Mouse (Mus musculus): ENCODE data around the gene Tnpo1. TPM values are rescaled to one million over a fixed set of nuclear protein-coding genes. Genes with fewer than 3 reads are reported as not detected.
A peak's percentile ranks its signal among the peaks of the same experiment; 100 is the strongest.

Gene Tnpo1
- polyA plus RNA-seq, 1 experiment from 2014 or later: 55.1 TPM

GRCm38 (mm10) chr13:98924897-98925485 is 1.2 kb downstream of the Tnpo1 start:
- 11% methylated on average over 11 of the region's 11 CpGs for WGBS
- H3K9me3 ChIP-seq: no peaks in the 10 kb centered on the region; the same call in 1 of the 2 replicates
- peak overlapping the region; percentile 98 for H3K4me3 ChIP-seq (replicated peaks)
- H3K27me3 ChIP-seq (replicated peaks): no peaks in the 10 kb centered on the region
- H3K27ac ChIP-seq: peak overlapping the region; percentile 97; the same call in 1 of the 2 replicates
- H3K36me3 ChIP-seq: peaks cover 9% of the 10 kb centered on the region; the same call in 1 of the 2 replicates
- peak overlapping the region; percentile 65 for H3K4me2 ChIP-seq
- H3K4me1 ChIP-seq: no peaks in the 10 kb centered on the region
- no peak for ATAC-seq (ENCODE audit: insufficient read depth, low FRiP score, low read depth)
- H3K9ac ChIP-seq: peak overlapping the region; percentile 100; the same call in 1 of the 2 replicates

DNA sequence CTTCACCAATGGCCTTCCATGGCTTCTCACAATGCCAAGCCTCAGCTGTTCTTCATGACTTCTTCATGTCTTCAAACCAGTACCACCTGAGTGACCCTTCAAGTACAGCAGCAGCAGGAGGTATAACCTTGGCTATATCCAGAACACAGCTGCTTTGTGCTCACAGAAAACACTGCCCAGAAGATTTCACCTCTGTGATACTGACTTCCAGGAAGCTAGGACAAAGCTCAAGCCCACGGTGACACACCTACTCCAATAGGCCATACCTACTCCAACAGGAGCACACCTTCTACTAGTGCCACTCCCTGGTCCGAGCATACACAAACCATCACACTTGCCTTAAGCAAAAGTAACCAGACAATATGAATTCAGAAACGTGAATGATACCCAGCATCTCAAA is 3.4 kb downstream of the Tnpo1 start:
- no peak overlapping the region for H3K27ac ChIP-seq
- H3K9me3 ChIP-seq: no peaks in the 10 kb centered on the region; the same call in 1 of the 2 replicates
- no peaks in the 10 kb centered on the region for H3K27me3 ChIP-seq (replicated peaks)
- no peaks in the 10 kb centered on the region for H3K4me1 ChIP-seq
- H3K4me2 ChIP-seq: no peak overlapping the region
- H3K9ac ChIP-seq: no peak overlapping the region
- ATAC-seq (ENCODE audit: insufficient read depth, low FRiP score, low read depth): no peak
- H3K36me3 ChIP-seq: peaks cover 12% of the 10 kb centered on the region; the same call in 1 of the 2 replicates
- WGBS: 85% methylated on average over 3 of the region's 3 CpGs
- H3K4me3 ChIP-seq (replicated peaks): no peak overlapping the region

DNA sequence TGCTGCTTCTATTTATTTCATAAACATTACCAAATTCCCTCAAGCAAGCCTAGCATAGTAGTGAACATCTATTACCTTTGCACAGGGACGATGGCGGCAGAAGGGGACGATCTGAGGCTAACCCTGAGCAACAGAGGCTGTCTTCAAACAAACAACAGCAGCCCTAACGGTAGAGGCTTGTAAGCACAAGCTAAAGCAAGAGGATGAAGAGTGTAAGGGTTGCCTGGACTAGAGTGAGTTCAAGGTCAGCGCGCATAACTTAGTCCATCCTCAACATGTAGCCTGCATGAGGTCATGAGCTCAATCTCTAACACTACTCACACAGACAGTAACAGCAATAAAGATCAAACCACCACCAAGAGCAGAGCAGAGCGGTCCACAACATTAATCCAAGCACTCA is 4.9 kb downstream of the Tnpo1 start:
- 92% methylated on average over 7 of the region's 7 CpGs for WGBS
- no peak for ATAC-seq (ENCODE audit: insufficient read depth, low FRiP score, low read depth)
- Histone ChIP-seq H3K27ac (no peak overlapping the region), H3K9me3 (no peaks in the 10 kb centered on the region; the same call in 1 of the 2 replicates), H3K4me1 (no peaks in the 10 kb centered on the region), H3K4me2 (no peak overlapping the region), H3K9ac (no peak overlapping the region), H3K4me3 (replicated peaks) (no peak overlapping the region), H3K36me3 (peaks cover 12% of the 10 kb centered on the region; the same call in 1 of the 2 replicates), H3K27me3 (replicated peaks) (no peaks in the 10 kb centered on the region)

DNA sequence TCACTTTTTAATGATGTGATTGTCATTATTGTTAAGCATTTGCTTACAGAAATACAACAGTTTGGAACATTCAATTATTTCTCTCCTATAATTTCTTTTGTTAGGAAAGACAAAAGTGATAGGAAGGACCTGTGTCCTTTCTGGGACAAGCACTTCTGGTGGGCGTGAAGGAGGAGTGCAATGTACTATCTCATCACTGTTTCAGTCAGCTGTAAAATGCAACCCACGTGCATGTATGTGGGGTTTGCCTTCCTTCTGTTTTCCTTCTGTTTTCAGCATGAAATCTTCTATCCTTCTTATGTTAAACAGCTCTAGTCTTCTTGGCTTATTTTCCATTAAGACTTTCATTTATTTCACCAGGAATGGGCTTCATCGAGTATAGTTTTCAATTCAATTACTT is 5.9 kb downstream of the Tnpo1 start:
- WGBS: 59% methylated on average over 3 of the region's 3 CpGs
- Histone ChIP-seq H3K4me1 (peaks cover 3% of the 10 kb centered on the region; the same call in 1 of the 2 replicates), H3K4me2 (no peak overlapping the region), H3K4me3 (replicated peaks) (no peak overlapping the region), H3K36me3 (peaks cover 12% of the 10 kb centered on the region; the same call in 1 of the 2 replicates), H3K27me3 (replicated peaks) (no peaks in the 10 kb centered on the region), H3K9ac (no peak overlapping the region), H3K27ac (no peak overlapping the region), H3K9me3 (no peaks in the 10 kb centered on the region; the same call in 1 of the 2 replicates)
- ATAC-seq (ENCODE audit: insufficient read depth, low FRiP score, low read depth): no peak

DNA sequence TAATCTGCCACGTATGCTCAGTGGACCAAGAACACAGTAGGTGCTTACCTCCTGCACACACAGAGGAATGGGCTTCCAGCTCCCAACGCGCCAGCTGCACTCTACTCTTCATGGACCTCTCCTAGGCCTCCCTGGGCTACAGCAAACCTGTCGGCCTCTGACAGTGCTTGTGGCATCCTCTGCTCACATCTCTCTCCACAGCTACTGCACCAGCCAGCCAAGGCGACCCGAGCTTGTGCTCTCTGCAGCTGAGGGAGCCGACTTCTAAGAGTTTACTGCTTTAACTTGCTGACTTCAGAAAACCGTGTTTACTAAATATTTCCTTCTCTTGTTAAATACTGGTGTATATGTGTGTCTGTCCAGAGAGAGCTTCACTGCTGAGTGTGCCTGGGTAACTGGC is 6.5 kb downstream of the Tnpo1 start:
- Histone ChIP-seq H3K4me3 (replicated peaks) (no peak overlapping the region), H3K27me3 (replicated peaks) (no peaks in the 10 kb centered on the region), H3K27ac (no peak overlapping the region), H3K9ac (no peak overlapping the region), H3K36me3 (peaks cover 12% of the 10 kb centered on the region; the same call in 1 of the 2 replicates), H3K9me3 (no peaks in the 10 kb centered on the region; the same call in 1 of the 2 replicates), H3K4me1 (peaks cover 9% of the 10 kb centered on the region; the same call in 1 of the 2 replicates), H3K4me2 (no peak overlapping the region)
- ATAC-seq (ENCODE audit: insufficient read depth, low FRiP score, low read depth): no peak
- WGBS: 84% methylated on average over 8 of the region's 8 CpGs

DNA sequence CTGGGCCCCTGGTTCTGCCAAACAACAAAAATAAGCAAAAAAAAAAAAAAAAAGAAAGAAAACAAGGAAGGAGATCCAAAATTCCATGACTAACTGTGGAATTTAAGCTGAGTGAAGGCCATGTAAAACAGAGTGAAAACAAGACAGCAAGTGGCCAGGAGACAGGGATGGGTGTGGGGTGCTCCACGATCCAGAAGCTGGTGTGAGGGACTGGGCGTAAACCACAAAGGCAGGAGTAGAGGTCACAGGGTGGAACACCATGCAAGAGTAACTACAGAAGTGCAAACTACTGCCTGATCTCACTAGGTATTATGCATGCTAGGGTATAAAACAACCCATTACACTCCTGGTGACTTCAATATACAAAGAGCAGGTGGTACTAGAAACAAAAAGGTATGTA is 8.3 kb downstream of the Tnpo1 start:
- Histone ChIP-seq H3K4me1 (peaks cover 18% of the 10 kb centered on the region; the same call in 1 of the 2 replicates), H3K9ac (no peak overlapping the region), H3K4me3 (replicated peaks) (no peak overlapping the region), H3K27me3 (replicated peaks) (no peaks in the 10 kb centered on the region), H3K27ac (no peak overlapping the region), H3K4me2 (no peak overlapping the region), H3K36me3 (peaks cover 12% of the 10 kb centered on the region; the same call in 1 of the 2 replicates), H3K9me3 (no peaks in the 10 kb centered on the region; the same call in 1 of the 2 replicates)
- ATAC-seq (ENCODE audit: insufficient read depth, low FRiP score, low read depth): no peak
- 83% methylated on average over 2 of the region's 2 CpGs for WGBS

- H3K4me3 ChIP-seq (replicated peaks): no peak overlapping the region
- H3K27me3 ChIP-seq (replicated peaks): no peaks in the 10 kb centered on the region
- no peak for ATAC-seq (ENCODE audit: insufficient read depth, low FRiP score, low read depth)
- no peak overlapping the region for H3K4me2 ChIP-seq
- WGBS: 52% methylated on average over 4 of the region's 4 CpGs
- peaks cover 4% of the 10 kb centered on the region; the same call in 1 of the 2 replicates for H3K36me3 ChIP-seq
- H3K4me1 ChIP-seq: peaks cover 24% of the 10 kb centered on the region
- no peaks in the 10 kb centered on the region for H3K9me3 ChIP-seq
- no peak overlapping the region for H3K27ac ChIP-seq
- no peak overlapping the region for H3K9ac ChIP-seq
These were observed 10.6 kb downstream of the Tnpo1 start for GRCm38 (mm10) chr13:98915591-98915990.

- H3K27ac ChIP-seq: no peak overlapping the region; the same call in 1 of the 2 replicates
- no peaks in the 10 kb centered on the region for H3K27me3 ChIP-seq (replicated peaks)
- WGBS: 51% methylated on average over 5 of the region's 5 CpGs
- H3K36me3 ChIP-seq: peaks cover 4% of the 10 kb centered on the region; the same call in 1 of the 2 replicates
- H3K9ac ChIP-seq: no peak overlapping the region
- H3K4me3 ChIP-seq (replicated peaks): no peak overlapping the region
- ATAC-seq (ENCODE audit: insufficient read depth, low FRiP score, low read depth): no peak
- H3K9me3 ChIP-seq: no peaks in the 10 kb centered on the region
- no peak overlapping the region for H3K4me2 ChIP-seq
- peaks cover 27% of the 10 kb centered on the region for H3K4me1 ChIP-seq
These were observed 11.4 kb downstream of the Tnpo1 start for GRCm38 (mm10) chr13:98914844-98915212.

GRCm38 (mm10) chr13:98914010-98914843 is 12.0 kb downstream of the Tnpo1 start:
- Histone ChIP-seq H3K36me3 (peaks cover 3% of the 10 kb centered on the region; the same call in 1 of the 2 replicates), H3K4me3 (replicated peaks) (no peak overlapping the region), H3K27me3 (replicated peaks) (no peaks in the 10 kb centered on the region), H3K9ac (no peak overlapping the region), H3K4me2 (no peak overlapping the region), H3K9me3 (no peaks in the 10 kb centered on the region), H3K27ac (no peak overlapping the region), H3K4me1 (peaks cover 30% of the 10 kb centered on the region)
- no peak for ATAC-seq (ENCODE audit: insufficient read depth, low FRiP score, low read depth)
- 66% methylated on average over 14 of the region's 14 CpGs for WGBS

- H3K27ac ChIP-seq: no peak overlapping the region
- peaks cover 30% of the 10 kb centered on the region for H3K4me1 ChIP-seq
- no peak for ATAC-seq (ENCODE audit: insufficient read depth, low FRiP score, low read depth)
- no peak overlapping the region for H3K9ac ChIP-seq
- no peaks in the 10 kb centered on the region for H3K27me3 ChIP-seq (replicated peaks)
- WGBS: 58% methylated on average over 7 of the region's 7 CpGs
- H3K36me3 ChIP-seq: no peaks in the 10 kb centered on the region
- no peak overlapping the region for H3K4me2 ChIP-seq
- no peak overlapping the region for H3K4me3 ChIP-seq (replicated peaks)
- no peaks in the 10 kb centered on the region for H3K9me3 ChIP-seq
These were observed 13.0 kb downstream of the Tnpo1 start for GRCm38 (mm10) chr13:98913196-98913595.

GRCm38 (mm10) chr13:98912602-98913001 is 13.6 kb downstream of the Tnpo1 start:
- H3K27me3 ChIP-seq (replicated peaks): no peaks in the 10 kb centered on the region
- no peak for ATAC-seq (ENCODE audit: insufficient read depth, low FRiP score, low read depth)
- no peak overlapping the region for H3K4me2 ChIP-seq
- no peak overlapping the region for H3K4me3 ChIP-seq (replicated peaks)
- no peaks in the 10 kb centered on the region for H3K9me3 ChIP-seq
- WGBS: 59% methylated on average over 8 of the region's 8 CpGs
- no peak overlapping the region for H3K27ac ChIP-seq
- no peaks in the 10 kb centered on the region for H3K36me3 ChIP-seq
- peaks cover 30% of the 10 kb centered on the region for H3K4me1 ChIP-seq
- no peak overlapping the region for H3K9ac ChIP-seq

- Histone ChIP-seq H3K27ac (no peak overlapping the region), H3K4me1 (peaks cover 30% of the 10 kb centered on the region), H3K36me3 (no peaks in the 10 kb centered on the region), H3K9me3 (no peaks in the 10 kb centered on the region), H3K4me3 (replicated peaks) (no peak overlapping the region), H3K4me2 (no peak overlapping the region), H3K9ac (no peak overlapping the region), H3K27me3 (replicated peaks) (no peaks in the 10 kb centered on the region)
- no peak for ATAC-seq (ENCODE audit: insufficient read depth, low FRiP score, low read depth)
- 73% methylated on average over 3 of the region's 3 CpGs for WGBS
These were observed 15.4 kb downstream of the Tnpo1 start for GRCm38 (mm10) chr13:98910801-98911200.

All from stomach, embryonic 15.5 days (tissue).